Mouse (Mus musculus) hindbrain, embryonic 14.5 days (tissue): Measurements from ENCODE around the gene Slc8a3. TPM values are rescaled to one million over a fixed set of nuclear protein-coding genes. Genes with fewer than 3 reads are reported as not detected.

Experiments used
- ATAC-seq: fragments of 200-750 bp; cut with Nextera tagmentation; 2 replicates; pipeline ENCODE4 v1.8.0; 2017; ENCODE audit warnings: moderate number of reproducible peaks, mild to moderate bottlenecking, moderate TSS enrichment, moderate library complexity; ENCODE audit not compliant: low FRiP score
- DNase-seq: peaks from one replicate; pipeline ENCODE4 v3.0.0-alpha.2; 2015; ENCODE audit warnings: low spot score
- H3K27ac ChIP-seq: fragments of 300-500 bp; sonication (generic); 2 replicates; pipeline ENCODE4 v1.5.1; 2014; ENCODE audit warnings: mild to moderate bottlenecking, moderate library complexity
- H3K27me3 ChIP-seq: fragments of 300-500 bp; sonication (generic); 2 replicates; pipeline ENCODE4 v1.6.1; 2014; ENCODE audit warnings: mild to moderate bottlenecking, low read length, mixed read lengths; ENCODE audit not compliant: control insufficient read depth, insufficient read depth
- H3K36me3 ChIP-seq: fragments of 300-500 bp; sonication (generic); replicated peaks from 2 replicates; pipeline ENCODE4 v1.6.1; 2014; ENCODE audit not compliant: control insufficient read depth, insufficient read depth
- H3K4me1 ChIP-seq: fragments of 300-500 bp; sonication (generic); replicated peaks from 2 replicates; pipeline ENCODE4 v1.6.1; 2014; ENCODE audit warnings: antibody characterized with exemption, low read length, mixed read lengths; ENCODE audit not compliant: control insufficient read depth, insufficient read depth
- H3K4me2 ChIP-seq: fragments of 300-500 bp; sonication (generic); replicated peaks from 2 replicates; pipeline ENCODE4 v1.6.1; 2014; ENCODE audit warnings: mild to moderate bottlenecking, moderate library complexity
- H3K4me3 ChIP-seq: fragments of 300-500 bp; sonication (generic); replicated peaks from 2 replicates; pipeline ENCODE4 v1.5.1; 2014; ENCODE audit warnings: mild to moderate bottlenecking, low read length
- H3K9ac ChIP-seq: fragments of 300-500 bp; sonication (generic); 2 replicates; pipeline ENCODE4 v1.6.1; 2014
- H3K9me3 ChIP-seq: fragments of 300-500 bp; sonication (generic); 2 replicates; pipeline ENCODE4 v1.6.1; 2016; ENCODE audit warnings: low read length; ENCODE audit not compliant: control insufficient read depth
- WGBS: fragments of 180-500 bp; shearing (Covaris S2); extraction: QIAGEN DNeasy Blood & Tissue Kit; methylation state at CpG from one replicate; pipeline ENCODE4 v1.1.7; 2014; 5-methylcytosine and 5-hydroxymethylcytosine counted together
- polyA plus RNA-seq: library from polyadenylated mRNA; unstranded; fragments of >200 nt; fragmentation: Nextera tagmentation; extraction: Ambion mirVana; gene quantifications from 2 replicates; pipeline ENCODE4 v1.2.1, GENCODE M21; 2014

Gene Slc8a3
- polyA plus RNA-seq, 1 experiment from 2014 or later = 12.1 TPM

DNA sequence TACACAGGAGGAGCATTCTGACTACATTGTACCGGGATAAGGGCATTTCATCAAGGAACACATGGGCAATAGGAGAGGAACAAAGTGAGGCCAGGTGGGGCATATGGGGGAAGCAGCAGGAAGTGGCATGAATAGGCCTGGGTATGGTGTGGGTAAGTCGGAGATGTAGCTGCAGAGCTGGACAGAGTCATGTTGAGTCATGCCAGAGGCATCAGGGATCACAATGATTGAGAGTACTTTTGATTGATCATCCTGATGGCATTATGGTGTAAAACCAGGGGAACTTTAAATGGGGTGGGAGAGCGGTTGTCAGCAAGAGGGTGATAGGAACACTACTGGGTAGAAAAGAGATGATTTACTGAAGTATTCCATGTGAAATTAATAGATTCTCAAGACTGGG, 160.0 kb downstream of the Slc8a3 start:
- H3K27ac ChIP-seq = no peak overlapping the region
- no peaks in the 10 kb centered on the region for H3K27me3 ChIP-seq
- DNase-seq = no peak
- 93% methylated on average over 3 of the region's 3 CpGs for WGBS
- H3K4me3 ChIP-seq = no peak overlapping the region
- H3K36me3 ChIP-seq = no peaks in the 10 kb centered on the region
- H3K4me1 ChIP-seq = 0 out of 2 replicates have a peak, but pooled peaks cover 3% of the 10 kb centered on the region
- H3K4me2 ChIP-seq = no peak overlapping the region
- no peaks in the 10 kb centered on the region for H3K9me3 ChIP-seq
- H3K9ac ChIP-seq = no peak overlapping the region
- ATAC-seq = no peak

DNA sequence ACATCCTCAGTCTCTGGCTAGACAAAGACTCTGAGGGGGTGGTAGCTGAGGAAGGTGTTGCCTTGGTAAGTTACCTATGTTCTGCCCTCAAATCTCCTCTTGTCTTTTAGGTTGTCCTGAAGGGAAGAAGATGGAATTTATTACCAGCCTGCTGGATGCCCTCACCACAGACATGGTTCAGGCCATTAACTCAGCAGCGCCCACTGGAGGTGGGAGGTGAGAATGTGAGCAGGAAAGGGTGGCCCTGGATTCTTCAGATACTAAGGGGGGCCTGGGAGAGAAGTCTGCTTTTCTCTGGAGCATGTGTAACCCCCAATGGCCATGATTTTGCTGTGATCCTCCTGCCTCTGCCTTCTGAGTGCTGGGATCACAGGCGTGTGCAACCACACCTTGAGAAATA, 162.9 kb downstream of the Slc8a3 start:
- 86% methylated on average over 2 of the region's 2 CpGs for WGBS
- Histone ChIP-seq H3K4me1 (peaks cover 14% of the 10 kb centered on the region), H3K27ac (no peak overlapping the region), H3K9ac (no peak overlapping the region), H3K36me3 (no peaks in the 10 kb centered on the region), H3K27me3 (no peaks in the 10 kb centered on the region), H3K4me2 (no peak overlapping the region), H3K4me3 (no peak overlapping the region), H3K9me3 (no peaks in the 10 kb centered on the region)
- no peak for ATAC-seq
- no peak for DNase-seq

DNA sequence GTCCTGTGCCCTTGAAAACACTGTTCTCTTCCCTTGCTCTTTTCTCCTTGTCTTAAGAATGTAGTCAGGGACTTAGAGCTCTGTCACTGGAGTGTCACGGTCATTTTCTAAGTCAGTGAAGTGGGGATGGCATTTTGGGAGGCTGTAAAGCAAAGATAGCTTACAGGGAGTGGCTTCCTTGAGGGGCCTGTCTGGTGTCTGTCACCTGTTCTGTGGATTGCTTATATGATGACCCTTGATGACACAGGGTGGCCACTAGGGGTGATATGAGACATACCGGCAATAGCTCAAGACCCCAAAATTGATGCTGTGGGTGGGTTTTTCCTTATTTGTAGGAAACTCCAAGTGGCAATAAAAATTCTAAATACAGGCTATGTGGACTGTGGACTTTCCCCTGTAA, 164.5 kb downstream of the Slc8a3 start:
- Histone ChIP-seq H3K4me2 (no peak overlapping the region), H3K4me1 (peaks cover 14% of the 10 kb centered on the region), H3K27me3 (no peaks in the 10 kb centered on the region), H3K27ac (no peak overlapping the region), H3K36me3 (no peaks in the 10 kb centered on the region), H3K4me3 (no peak overlapping the region), H3K9ac (no peak overlapping the region), H3K9me3 (no peaks in the 10 kb centered on the region)
- WGBS = 76% methylated on average over 2 of the region's 2 CpGs
- DNase-seq = no peak
- no peak for ATAC-seq

DNA sequence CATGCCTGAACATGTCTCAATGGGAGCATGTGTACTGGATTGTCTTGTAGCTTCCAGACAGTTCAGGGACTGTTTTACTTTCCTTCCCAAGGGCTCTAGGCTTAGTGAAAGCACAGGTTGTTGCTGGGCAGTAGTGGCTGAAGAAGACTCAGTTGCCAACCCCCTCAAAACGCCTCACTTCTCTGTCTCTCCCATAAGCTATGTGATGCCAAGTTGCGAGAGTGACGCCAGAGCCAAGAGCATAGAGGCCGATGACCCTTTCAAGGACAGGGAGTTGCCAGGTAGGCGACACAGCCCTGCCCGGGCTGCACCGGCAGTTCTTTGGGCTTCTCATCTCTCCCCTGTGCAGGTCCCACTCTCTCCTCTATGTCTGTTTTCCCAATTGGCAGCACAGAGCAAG, 164.9 kb downstream of the Slc8a3 start:
- Histone ChIP-seq H3K9ac (no peak overlapping the region), H3K36me3 (no peaks in the 10 kb centered on the region), H3K27me3 (no peaks in the 10 kb centered on the region), H3K4me2 (no peak overlapping the region), H3K4me3 (no peak overlapping the region), H3K9me3 (no peaks in the 10 kb centered on the region), H3K27ac (no peak overlapping the region), H3K4me1 (peaks cover 14% of the 10 kb centered on the region)
- 92% methylated on average over 7 of the region's 7 CpGs for WGBS
- ATAC-seq = no peak
- no peak for DNase-seq

DNA sequence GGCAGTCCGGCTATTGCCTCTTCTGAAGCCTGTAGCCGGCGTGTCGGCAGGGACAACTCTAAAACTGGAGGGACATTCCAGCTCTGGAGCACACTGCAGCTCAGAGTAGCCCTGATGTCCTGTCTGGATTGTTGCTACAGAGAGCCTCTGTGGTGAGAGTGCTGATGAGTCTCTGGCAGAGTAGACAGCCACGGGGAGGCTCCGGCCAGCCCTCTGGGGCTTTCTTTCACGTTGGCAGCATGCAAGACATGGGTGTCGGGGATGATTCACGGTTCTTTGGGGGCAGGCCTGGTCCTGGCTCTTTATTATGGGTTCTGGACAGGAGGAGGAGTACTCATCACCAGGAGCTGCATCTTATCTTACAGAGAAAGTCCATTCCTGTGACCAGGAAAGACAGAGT, 165.8 kb downstream of the Slc8a3 start:
- DNase-seq (no peak), ATAC-seq (no peak)
- Histone ChIP-seq H3K4me1 (peaks cover 14% of the 10 kb centered on the region), H3K36me3 (no peaks in the 10 kb centered on the region), H3K9ac (no peak overlapping the region), H3K27ac (no peak overlapping the region), H3K4me3 (no peak overlapping the region), H3K9me3 (no peaks in the 10 kb centered on the region), H3K27me3 (no peaks in the 10 kb centered on the region), H3K4me2 (no peak overlapping the region)
- WGBS = 58% methylated on average over 9 of the region's 9 CpGs

DNA sequence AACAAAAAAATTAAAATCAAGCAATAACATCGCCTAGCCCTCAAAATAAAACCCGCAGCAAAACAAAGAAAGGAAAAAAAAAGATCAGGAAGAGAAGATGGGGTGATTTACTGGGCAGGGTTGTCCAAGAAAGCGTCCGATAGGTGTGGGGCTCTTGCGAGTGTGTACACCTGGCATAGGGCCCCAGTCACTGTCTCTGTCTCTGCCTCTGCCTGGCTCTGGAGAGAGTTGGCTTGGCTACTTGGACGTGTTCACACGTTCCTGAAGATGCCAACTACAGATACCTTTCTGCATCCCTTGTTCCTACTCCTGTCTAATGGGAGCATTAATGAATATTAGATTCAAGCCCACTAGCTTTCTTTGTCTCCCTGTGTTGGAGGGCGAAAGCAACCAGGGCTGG, 166.4 kb downstream of the Slc8a3 start:
- ATAC-seq (no peak), DNase-seq (no peak)
- Histone ChIP-seq H3K4me1 (peaks cover 14% of the 10 kb centered on the region), H3K27me3 (no peaks in the 10 kb centered on the region), H3K27ac (no peak overlapping the region), H3K36me3 (no peaks in the 10 kb centered on the region), H3K9me3 (no peaks in the 10 kb centered on the region), H3K4me2 (no peak overlapping the region), H3K4me3 (no peak overlapping the region), H3K9ac (no peak overlapping the region; the same call in 1 of the 2 replicates)
- 68% methylated on average over 8 of the region's 8 CpGs for WGBS

DNA sequence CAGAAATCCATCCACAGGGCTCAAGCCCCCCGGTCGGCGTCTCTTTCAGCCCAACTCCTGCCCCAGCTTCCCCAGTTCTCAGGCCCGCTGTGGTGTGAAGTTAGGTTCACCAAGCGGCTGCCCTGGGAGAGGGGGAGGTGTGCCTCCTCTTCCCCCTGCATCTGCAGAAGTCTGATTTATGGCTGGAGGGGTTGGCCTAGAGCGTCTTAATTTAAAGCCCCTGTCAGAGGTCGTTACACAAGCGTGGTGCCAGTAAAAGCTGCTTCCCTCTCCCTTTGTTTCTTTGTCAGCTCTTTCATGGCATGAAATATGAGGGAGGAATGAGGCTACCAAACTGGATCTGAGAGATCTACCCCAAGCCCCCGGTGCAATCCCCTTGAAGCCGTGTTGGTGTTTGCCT, 166.9 kb downstream of the Slc8a3 start:
- Histone ChIP-seq H3K4me2 (0 out of 2 replicates have a peak overlapping the region, but pooled peaks have one; percentile 3), H3K4me3 (no peak overlapping the region), H3K27me3 (no peaks in the 10 kb centered on the region), H3K36me3 (no peaks in the 10 kb centered on the region), H3K9me3 (no peaks in the 10 kb centered on the region), H3K4me1 (peaks cover 14% of the 10 kb centered on the region), H3K9ac (no peak overlapping the region; the same call in 1 of the 2 replicates), H3K27ac (no peak overlapping the region)
- ATAC-seq (no peak), DNase-seq (no peak)
- WGBS = 14% methylated on average over 10 of the region's 10 CpGs

DNA sequence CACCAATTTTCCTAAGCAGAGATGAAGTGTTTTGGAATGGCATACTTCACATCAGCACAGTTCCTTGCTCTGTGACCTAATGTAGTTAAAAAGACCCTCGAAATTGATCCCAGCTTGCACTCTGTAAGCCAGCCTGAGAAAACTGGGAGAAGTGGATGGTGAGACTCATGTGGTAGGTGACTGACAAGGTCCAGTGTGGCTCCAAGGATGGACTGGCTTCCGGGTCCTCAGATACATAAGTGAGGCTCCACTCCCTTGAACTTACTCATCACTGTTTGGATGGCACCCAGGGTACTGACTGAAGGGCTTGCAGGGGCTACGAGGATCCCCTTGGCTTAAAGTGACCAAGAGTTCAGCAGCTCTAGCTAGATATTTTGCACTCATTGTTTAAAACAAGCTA, 169.4 kb downstream of the Slc8a3 start:
- Histone ChIP-seq H3K27me3 (no peaks in the 10 kb centered on the region), H3K27ac (no peak overlapping the region), H3K9ac (no peak overlapping the region), H3K4me2 (no peak overlapping the region), H3K36me3 (no peaks in the 10 kb centered on the region), H3K4me1 (peaks cover 14% of the 10 kb centered on the region), H3K9me3 (no peaks in the 10 kb centered on the region), H3K4me3 (no peak overlapping the region)
- no peak for DNase-seq
- WGBS = 94% methylated on average over 3 of the region's 3 CpGs
- ATAC-seq = no peak

DNA sequence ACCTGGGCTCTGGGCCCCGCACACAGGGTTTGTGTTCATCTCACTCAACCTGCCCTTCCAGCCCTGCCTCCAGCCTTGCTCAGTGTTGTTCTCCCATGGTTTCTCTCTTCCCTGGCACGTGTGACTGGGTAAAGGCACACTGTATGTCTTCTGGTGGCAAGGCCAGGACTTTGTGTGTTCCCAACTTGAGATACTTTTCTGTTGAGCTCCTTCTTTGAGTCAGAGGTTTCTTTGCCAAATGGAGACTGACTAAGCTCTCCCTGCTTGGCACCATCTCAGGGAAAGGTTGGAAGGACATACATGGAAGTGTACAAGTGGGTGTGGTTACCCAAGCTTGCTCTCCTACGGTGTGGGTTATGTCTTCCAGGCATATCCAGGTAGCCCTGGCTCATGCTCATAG, 169.8 kb downstream of the Slc8a3 start:
- no peaks in the 10 kb centered on the region for H3K36me3 ChIP-seq
- DNase-seq = no peak
- H3K4me1 ChIP-seq = peaks cover 14% of the 10 kb centered on the region
- H3K9ac ChIP-seq = no peak overlapping the region
- no peaks in the 10 kb centered on the region for H3K27me3 ChIP-seq
- no peak overlapping the region for H3K4me3 ChIP-seq
- no peak overlapping the region for H3K4me2 ChIP-seq
- ATAC-seq = no peak
- no peak overlapping the region for H3K27ac ChIP-seq
- 90% methylated on average over 3 of the region's 3 CpGs for WGBS
- H3K9me3 ChIP-seq = no peaks in the 10 kb centered on the region

DNA sequence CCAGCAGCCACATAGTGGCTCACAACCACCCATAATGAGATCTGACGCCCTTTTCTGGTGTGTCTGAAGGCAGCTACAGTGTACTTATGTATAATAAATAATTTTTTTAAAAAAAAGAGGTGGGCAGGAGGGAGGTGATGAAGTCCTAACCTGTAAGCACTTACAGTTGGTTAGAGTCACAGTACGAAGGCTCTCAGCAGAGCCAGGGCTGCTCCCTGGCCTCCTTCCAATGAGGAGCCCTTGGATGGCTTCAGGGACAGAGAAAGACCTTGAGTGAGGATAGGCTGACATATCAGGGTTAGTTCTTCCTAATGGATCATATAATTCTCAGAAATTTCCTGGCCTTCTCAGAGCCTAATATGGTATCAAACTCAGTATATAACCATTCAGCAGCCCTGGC, 171.7 kb downstream of the Slc8a3 start:
- H3K4me1 ChIP-seq = peaks cover 5% of the 10 kb centered on the region
- DNase-seq (no peak), ATAC-seq (no peak)
- H3K4me2 ChIP-seq = no peak overlapping the region
- H3K9ac ChIP-seq = no peak overlapping the region
- no peak overlapping the region for H3K27ac ChIP-seq
- no peaks in the 10 kb centered on the region for H3K9me3 ChIP-seq
- no peaks in the 10 kb centered on the region for H3K27me3 ChIP-seq
- H3K36me3 ChIP-seq = no peaks in the 10 kb centered on the region
- H3K4me3 ChIP-seq = no peak overlapping the region
- WGBS = 94% methylated on average over 2 of the region's 2 CpGs
